Mouse (Mus musculus) kidney, embryonic 14.5 days (tissue): Measurements from ENCODE around the gene Efcab6. TPM values are rescaled to one million over a fixed set of nuclear protein-coding genes. Genes with fewer than 3 reads are reported as not detected.

Experiments used
- ATAC-seq: fragments of 200-750 bp; cut with Nextera tagmentation; 2 replicates; pipeline ENCODE4 v1.8.0; 2017; ENCODE audit warnings: moderate number of reproducible peaks, mild to moderate bottlenecking, moderate TSS enrichment, moderate library complexity; ENCODE audit not compliant: low FRiP score, low TSS enrichment
- H3K27ac ChIP-seq: fragments of 300-500 bp; sonication (generic); 2 replicates; pipeline ENCODE4 v1.5.1; 2014; ENCODE audit warnings: low read depth, mild to moderate bottlenecking, low read length, moderate library complexity, mixed read lengths
- H3K27me3 ChIP-seq: fragments of 300-500 bp; sonication (generic); 2 replicates; pipeline ENCODE4 v1.6.1; 2014; ENCODE audit warnings: mild to moderate bottlenecking, low read length; ENCODE audit not compliant: control insufficient read depth, insufficient read depth
- H3K36me3 ChIP-seq: fragments of 300-500 bp; sonication (generic); 2 replicates; pipeline ENCODE4 v1.6.1; 2014; ENCODE audit warnings: low read length, mixed read lengths; ENCODE audit not compliant: control insufficient read depth, insufficient read depth
- H3K4me1 ChIP-seq: fragments of 300-500 bp; sonication (generic); 2 replicates; pipeline ENCODE4 v1.6.1; 2014; ENCODE audit warnings: low read length, mixed read lengths; ENCODE audit not compliant: control insufficient read depth, insufficient read depth
- H3K4me2 ChIP-seq: fragments of 300-500 bp; sonication (generic); replicated peaks from 2 replicates; pipeline ENCODE4 v1.6.1; 2014; ENCODE audit warnings: low read depth, mild to moderate bottlenecking, low read length
- H3K4me3 ChIP-seq: fragments of 300-500 bp; sonication (generic); 2 replicates; pipeline ENCODE4 v1.5.1; 2014; ENCODE audit warnings: mild to moderate bottlenecking, low read length
- H3K9ac ChIP-seq: fragments of 300-500 bp; sonication (generic); 2 replicates; pipeline ENCODE4 v1.6.1; 2014; ENCODE audit warnings: low read depth, mild to moderate bottlenecking, low read length, moderate library complexity
- H3K9me3 ChIP-seq: fragments of 300-500 bp; sonication (generic); 2 replicates; pipeline ENCODE4 v1.6.1; 2016; ENCODE audit warnings: low read length; ENCODE audit not compliant: control insufficient read depth
- WGBS: fragments of 180-500 bp; shearing (Covaris S2); extraction: QIAGEN DNeasy Blood & Tissue Kit; methylation state at CpG from one replicate; pipeline ENCODE4 v1.1.7; 2014; 5-methylcytosine and 5-hydroxymethylcytosine counted together
- polyA plus RNA-seq: library from polyadenylated mRNA; unstranded; fragments of >200 nt; fragmentation: Nextera tagmentation; extraction: Ambion mirVana; gene quantifications from 2 replicates; pipeline ENCODE4 v1.2.1, GENCODE M21; 2014

The Efcab6 gene
- polyA plus RNA-seq, 1 experiment from 2014 or later: not detected

DNA sequence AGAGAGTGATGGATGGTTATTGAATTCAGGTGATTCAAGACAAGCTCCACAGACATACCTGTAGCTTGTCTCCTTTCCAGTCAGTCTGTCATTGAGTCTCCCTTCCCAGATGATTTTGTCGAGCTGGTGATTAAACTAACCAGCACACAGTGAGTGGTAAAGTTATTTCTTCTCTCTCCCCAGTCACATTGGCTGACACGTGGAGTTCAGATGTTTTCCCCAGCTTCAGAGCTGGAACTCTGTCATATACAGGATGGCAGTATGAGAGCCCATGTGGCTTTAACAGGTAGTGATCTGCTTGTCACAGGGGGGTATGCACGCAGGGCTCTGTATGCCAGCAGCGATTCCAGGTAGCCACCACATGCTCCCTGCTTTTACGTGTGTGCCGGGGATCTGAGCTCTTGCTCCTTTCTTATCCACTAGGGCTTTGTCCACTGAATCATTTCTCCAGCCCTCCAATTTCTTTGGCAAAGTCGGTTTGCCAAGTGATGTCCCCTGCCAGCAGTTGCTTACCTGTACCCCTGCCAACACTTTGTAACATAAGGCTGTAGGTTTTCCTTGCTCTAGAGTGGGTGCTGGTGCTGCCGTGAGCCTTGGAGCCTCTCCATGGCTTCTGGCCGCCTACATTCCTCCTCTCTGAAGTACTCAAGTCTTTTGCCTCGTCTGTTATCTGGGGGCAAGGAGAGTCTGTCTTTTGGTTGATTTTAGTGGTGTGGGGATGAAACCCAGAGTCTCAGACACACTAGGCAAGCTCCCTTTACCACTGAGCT is 224.0 kb downstream of the Efcab6 start:
- WGBS: 71% methylated on average over 10 of the region's 10 CpGs
- no peak overlapping the region for H3K4me2 ChIP-seq
- H3K27ac ChIP-seq: no peak overlapping the region
- no peak overlapping the region for H3K4me3 ChIP-seq
- H3K9me3 ChIP-seq: no peaks in the 10 kb centered on the region
- ATAC-seq: no peak
- H3K4me1 ChIP-seq: no peaks in the 10 kb centered on the region
- no peak overlapping the region for H3K9ac ChIP-seq
- H3K36me3 ChIP-seq: no peaks in the 10 kb centered on the region
- no peaks in the 10 kb centered on the region; the same call in 1 of the 2 replicates for H3K27me3 ChIP-seq

DNA sequence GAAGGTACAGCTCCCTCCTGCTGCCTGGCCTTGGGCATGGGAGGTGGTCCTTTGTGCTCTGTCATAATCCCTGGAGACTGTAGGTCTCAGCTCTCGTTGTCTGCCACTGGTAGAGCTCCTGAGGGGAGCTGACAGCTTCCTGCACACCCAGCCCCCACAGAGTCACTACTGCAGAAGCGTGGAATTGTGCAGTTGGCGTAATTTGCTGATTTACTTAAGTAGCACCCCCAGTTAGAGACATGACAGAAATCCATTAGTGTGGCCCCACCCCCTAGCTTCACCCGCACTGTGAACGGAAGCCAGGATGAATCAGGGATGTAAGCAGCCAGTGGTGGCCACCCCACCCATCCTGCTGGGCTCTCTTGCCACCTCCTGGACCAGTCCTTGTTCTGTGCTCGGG is 232.9 kb downstream of the Efcab6 start:
- Histone ChIP-seq H3K4me1 (no peaks in the 10 kb centered on the region), H3K4me3 (no peak overlapping the region), H3K9ac (no peak overlapping the region), H3K4me2 (no peak overlapping the region), H3K36me3 (no peaks in the 10 kb centered on the region), H3K9me3 (no peaks in the 10 kb centered on the region), H3K27ac (no peak overlapping the region), H3K27me3 (no peaks in the 10 kb centered on the region)
- 56% methylated on average over 6 of the region's 6 CpGs for WGBS
- ATAC-seq: no peak

DNA sequence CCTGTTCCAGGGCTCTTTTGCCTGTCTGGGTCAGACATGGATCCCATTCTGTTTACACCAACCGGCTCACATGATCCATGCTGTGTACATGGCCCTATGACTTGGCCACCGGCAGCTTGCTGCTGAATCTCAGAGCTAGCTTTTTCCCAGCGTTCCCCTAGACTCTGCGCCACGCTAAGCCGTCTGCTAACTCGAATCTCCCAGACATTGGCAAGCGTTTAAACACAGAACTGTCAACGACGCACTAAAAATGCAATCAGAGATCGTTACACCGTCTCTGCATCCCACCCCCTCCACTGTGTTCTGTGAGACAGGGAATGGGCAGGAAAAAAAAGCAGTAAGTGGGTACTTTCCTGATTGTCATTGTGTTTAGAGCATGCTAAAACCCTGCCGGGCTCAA is 236.0 kb downstream of the Efcab6 start:
- H3K4me2 ChIP-seq: no peak overlapping the region
- H3K27ac ChIP-seq: no peak overlapping the region
- WGBS: 44% methylated on average over 13 of the region's 13 CpGs
- H3K27me3 ChIP-seq: no peaks in the 10 kb centered on the region
- no peak overlapping the region for H3K4me3 ChIP-seq
- H3K4me1 ChIP-seq: no peaks in the 10 kb centered on the region
- no peaks in the 10 kb centered on the region for H3K9me3 ChIP-seq
- H3K36me3 ChIP-seq: no peaks in the 10 kb centered on the region
- ATAC-seq: no peak
- no peak overlapping the region for H3K9ac ChIP-seq

DNA sequence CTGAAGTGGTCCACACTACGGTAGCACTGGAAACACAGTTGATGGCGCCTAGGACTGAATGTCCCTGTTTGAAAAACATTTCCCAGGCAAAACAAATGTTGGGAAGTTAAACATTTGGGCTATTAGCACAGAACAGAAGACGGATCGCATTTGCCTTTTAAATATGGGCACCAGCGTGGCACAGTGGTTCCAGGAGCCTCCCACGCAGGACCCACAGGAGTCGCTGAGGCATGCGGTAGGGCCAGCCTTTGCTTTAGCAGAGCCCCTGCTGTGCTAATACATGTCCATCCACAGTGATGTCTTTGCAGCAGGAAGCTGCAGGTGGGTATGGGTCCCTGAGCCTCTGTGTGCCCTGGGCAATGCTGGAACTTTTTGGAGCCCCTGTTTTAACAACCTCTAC is 237.2 kb downstream of the Efcab6 start:
- H3K9me3 ChIP-seq: no peaks in the 10 kb centered on the region
- H3K4me2 ChIP-seq: no peak overlapping the region
- H3K4me3 ChIP-seq: no peak overlapping the region
- 70% methylated on average over 8 of the region's 8 CpGs for WGBS
- no peaks in the 10 kb centered on the region for H3K4me1 ChIP-seq
- ATAC-seq: no peak
- no peaks in the 10 kb centered on the region for H3K36me3 ChIP-seq
- no peak overlapping the region for H3K27ac ChIP-seq
- no peaks in the 10 kb centered on the region for H3K27me3 ChIP-seq
- H3K9ac ChIP-seq: no peak overlapping the region

Other genes starting within 250 kb of the Efcab6 start
- gene Sult4a1, start 40.4 kb upstream of the Efcab6 start, polyA plus RNA-seq: 0.10 and 0.28 TPM in 2 replicates
- gene Pnpla5, start 57.8 kb upstream of the Efcab6 start, polyA plus RNA-seq: not detected in 2 replicates
- 0.14 and 0.49 TPM in 2 replicates for gene Pnpla3, start 102.5 kb upstream of the Efcab6 start, polyA plus RNA-seq
- 81.5 and 88.8 TPM in 2 replicates for gene Samm50, start 126.9 kb upstream of the Efcab6 start, polyA plus RNA-seq
- 3.9 TPM in 2 replicates for gene Parvb, start 166.7 kb upstream of the Efcab6 start, polyA plus RNA-seq